Mouse (Mus musculus): Measurements from ENCODE around the gene Bnip2.

Bnip2 gene

GRCm38 (mm10) chr9:69989303-69990121, at the start of gene Bnip2:
Gene Bnip2 (plus strand): TSS chr9:69989466.
- peak; percentile 96 for DNase-seq (ENCODE audit: inconsistent ontology term)

- DNase-seq (ENCODE audit: inconsistent ontology term): no peak
These were observed 48.3 kb upstream of the Bnip2 start for GRCm38 (mm10) chr9:69940839-69941490.

- no peak for DNase-seq (ENCODE audit: inconsistent ontology term)
These were observed 47.7 kb upstream of the Bnip2 start for GRCm38 (mm10) chr9:69941556-69941955.

- DNase-seq (ENCODE audit: inconsistent ontology term): no peak
These were observed 40.3 kb upstream of the Bnip2 start for GRCm38 (mm10) chr9:69948964-69949363.

GRCm38 (mm10) chr9:69949641-69950040, 39.6 kb upstream of the Bnip2 start:
- DNase-seq (ENCODE audit: inconsistent ontology term): no peak

- DNase-seq (ENCODE audit: inconsistent ontology term): no peak
These were observed 28.3 kb upstream of the Bnip2 start for GRCm38 (mm10) chr9:69961007-69961406.

- no peak for DNase-seq (ENCODE audit: inconsistent ontology term)
These were observed 24.9 kb upstream of the Bnip2 start for GRCm38 (mm10) chr9:69964370-69964769.

GRCm38 (mm10) chr9:69985526-69985925, 3.7 kb upstream of the Bnip2 start:
- DNase-seq (ENCODE audit: inconsistent ontology term): no peak

GRCm38 (mm10) chr9:69986063-69986462, 3.2 kb upstream of the Bnip2 start:
- no peak for DNase-seq (ENCODE audit: inconsistent ontology term)

GRCm38 (mm10) chr9:69986571-69986970, 2.7 kb upstream of the Bnip2 start:
- no peak for DNase-seq (ENCODE audit: inconsistent ontology term)

- peak; percentile 53 for DNase-seq (ENCODE audit: inconsistent ontology term)
These were observed 1.7 kb upstream of the Bnip2 start for GRCm38 (mm10) chr9:69987579-69987978.

- DNase-seq (ENCODE audit: inconsistent ontology term): no peak
These were observed 462 bp upstream of the Bnip2 start for GRCm38 (mm10) chr9:69988706-69989302.

- no peak for DNase-seq (ENCODE audit: inconsistent ontology term)
These were observed 1.1 kb downstream of the Bnip2 start for GRCm38 (mm10) chr9:69990346-69990745.

GRCm38 (mm10) chr9:69992841-69993277, 3.6 kb downstream of the Bnip2 start:
- no peak for DNase-seq (ENCODE audit: inconsistent ontology term)

- DNase-seq (ENCODE audit: inconsistent ontology term): no peak
These were observed 4.2 kb downstream of the Bnip2 start for GRCm38 (mm10) chr9:69993479-69993878.

- DNase-seq (ENCODE audit: inconsistent ontology term): no peak
These were observed 5.3 kb downstream of the Bnip2 start for GRCm38 (mm10) chr9:69994547-69994946.

GRCm38 (mm10) chr9:69999318-69999717, 10.1 kb downstream of the Bnip2 start:
- DNase-seq (ENCODE audit: inconsistent ontology term): no peak

GRCm38 (mm10) chr9:70003516-70003915, 14.2 kb downstream of the Bnip2 start:
- DNase-seq (ENCODE audit: inconsistent ontology term): no peak

- DNase-seq (ENCODE audit: inconsistent ontology term): no peak
These were observed 17.7 kb downstream of the Bnip2 start for GRCm38 (mm10) chr9:70006984-70007383.

- DNase-seq (ENCODE audit: inconsistent ontology term): no peak
These were observed 18.4 kb downstream of the Bnip2 start for GRCm38 (mm10) chr9:70007506-70008248.

GRCm38 (mm10) chr9:70009754-70010304, 20.6 kb downstream of the Bnip2 start:
- DNase-seq (ENCODE audit: inconsistent ontology term): no peak
